Mouse (Mus musculus) bone marrow, adult 2 months (tissue): ENCODE measurements at regions not wholly inside any gene's neighbourhood (a gene's known extent, or its start where the extent isn't known, plus 50 kb on each side); places are given as distances from the start of the nearest gene placed in this dataset.

ENCODE experiments used
- CTCF ChIP-seq: fragments of 200-500 bp; IDR thresholded peaks from 2 replicates; pipeline ENCODE4 v1.5.1; 2011; ENCODE audit warnings: low read length, control low read depth; ENCODE audit not compliant: control insufficient read depth, insufficient read depth
- POLR2A ChIP-seq: fragments of 200-500 bp; IDR thresholded peaks from 2 replicates; pipeline ENCODE4 v1.6.1; 2011; ENCODE audit warnings: low read depth, mild to moderate bottlenecking, control low read depth, low read length, borderline replicate concordance; ENCODE audit not compliant: control insufficient read depth

GRCm38 (mm10) chrX:142557496-142557895 lies 123.7 kb upstream of the Tmem164 start:
- TF ChIP-seq CTCF (no peak), POLR2A (no peak)
